Mouse (Mus musculus): ENCODE measurements at regions not wholly inside any gene's neighbourhood (a gene's known extent, or its start where the extent isn't known, plus 50 kb on each side); places are given as distances from the start of the nearest gene placed in this dataset.
"Not testable (repeated sequence)": the region's sequence is repeated elsewhere in the genome, so short reads cannot be mapped to it uniquely, and the experiment has no call there.

- DNase-seq (ENCODE audit: inconsistent ontology term): no peak
Observed at GRCm38 (mm10) chr5:45382804-45383203, 67.2 kb downstream of the Qdpr start.

- no peak for DNase-seq (ENCODE audit: inconsistent ontology term)
Observed at GRCm38 (mm10) chr5:45378486-45378885, 71.5 kb downstream of the Qdpr start.

GRCm38 (mm10) chr5:45373069-45373468 lies 77.0 kb downstream of the Qdpr start:
- no peak for DNase-seq (ENCODE audit: inconsistent ontology term)

- no peak for DNase-seq (ENCODE audit: inconsistent ontology term)
Observed at GRCm38 (mm10) chr5:45368451-45368850, 81.6 kb downstream of the Qdpr start.

- no peak for DNase-seq (ENCODE audit: inconsistent ontology term)
Observed at GRCm38 (mm10) chr5:45360189-45360588, 89.8 kb downstream of the Qdpr start.

- no peak for DNase-seq (ENCODE audit: inconsistent ontology term)
Observed at GRCm38 (mm10) chr5:45340411-45340810, 109.6 kb downstream of the Qdpr start.

GRCm38 (mm10) chr5:45336801-45337200 lies 113.2 kb downstream of the Qdpr start:
- DNase-seq (ENCODE audit: inconsistent ontology term): no peak

GRCm38 (mm10) chr5:45324468-45324867 lies 125.6 kb downstream of the Qdpr start:
- not testable (repeated sequence) for DNase-seq (ENCODE audit: inconsistent ontology term)

GRCm38 (mm10) chr5:45323500-45323899 lies 126.5 kb downstream of the Qdpr start:
- DNase-seq (ENCODE audit: inconsistent ontology term): peak; percentile 19

- DNase-seq (ENCODE audit: inconsistent ontology term): no peak
Observed at GRCm38 (mm10) chr5:45318026-45318425, 132.0 kb downstream of the Qdpr start.

- DNase-seq (ENCODE audit: inconsistent ontology term): peak; percentile 58
Observed at GRCm38 (mm10) chr5:45301120-45301519, 148.9 kb downstream of the Qdpr start.

- DNase-seq (ENCODE audit: inconsistent ontology term): no peak
Observed at GRCm38 (mm10) chr5:45298872-45299271, 151.2 kb downstream of the Qdpr start.

GRCm38 (mm10) chr5:45295134-45295533 lies 154.9 kb downstream of the Qdpr start:
- peak; percentile 43 for DNase-seq (ENCODE audit: inconsistent ontology term)

- DNase-seq (ENCODE audit: inconsistent ontology term): no peak
Observed at GRCm38 (mm10) chr5:45292833-45293546, 157.0 kb downstream of the Qdpr start.

GRCm38 (mm10) chr5:45292383-45292782 lies 157.7 kb downstream of the Qdpr start:
- DNase-seq (ENCODE audit: inconsistent ontology term): no peak

GRCm38 (mm10) chr5:45291752-45292151 lies 158.3 kb downstream of the Qdpr start:
- no peak for DNase-seq (ENCODE audit: inconsistent ontology term)

- no peak for DNase-seq (ENCODE audit: inconsistent ontology term)
Observed at GRCm38 (mm10) chr5:45291276-45291675, 158.8 kb downstream of the Qdpr start.

GRCm38 (mm10) chr5:45286454-45286853 lies 163.6 kb downstream of the Qdpr start:
- DNase-seq (ENCODE audit: inconsistent ontology term): no peak

- DNase-seq (ENCODE audit: inconsistent ontology term): no peak
Observed at GRCm38 (mm10) chr5:45284680-45285079, 165.4 kb downstream of the Qdpr start.

GRCm38 (mm10) chr5:45283908-45284415 lies 166.1 kb downstream of the Qdpr start:
- DNase-seq (ENCODE audit: inconsistent ontology term): no peak

GRCm38 (mm10) chr5:45282207-45282930 lies 167.7 kb downstream of the Qdpr start:
- no peak for DNase-seq (ENCODE audit: inconsistent ontology term)

GRCm38 (mm10) chr5:45278571-45278970 lies 171.5 kb downstream of the Qdpr start:
- peak; percentile 79 for DNase-seq (ENCODE audit: inconsistent ontology term)

- DNase-seq (ENCODE audit: inconsistent ontology term): peak; percentile 32
Observed at GRCm38 (mm10) chr5:45278005-45278432, 172.0 kb downstream of the Qdpr start.
